ENCODE assay signal across 8 mouse cellular contexts in the genomic region with DNA sequence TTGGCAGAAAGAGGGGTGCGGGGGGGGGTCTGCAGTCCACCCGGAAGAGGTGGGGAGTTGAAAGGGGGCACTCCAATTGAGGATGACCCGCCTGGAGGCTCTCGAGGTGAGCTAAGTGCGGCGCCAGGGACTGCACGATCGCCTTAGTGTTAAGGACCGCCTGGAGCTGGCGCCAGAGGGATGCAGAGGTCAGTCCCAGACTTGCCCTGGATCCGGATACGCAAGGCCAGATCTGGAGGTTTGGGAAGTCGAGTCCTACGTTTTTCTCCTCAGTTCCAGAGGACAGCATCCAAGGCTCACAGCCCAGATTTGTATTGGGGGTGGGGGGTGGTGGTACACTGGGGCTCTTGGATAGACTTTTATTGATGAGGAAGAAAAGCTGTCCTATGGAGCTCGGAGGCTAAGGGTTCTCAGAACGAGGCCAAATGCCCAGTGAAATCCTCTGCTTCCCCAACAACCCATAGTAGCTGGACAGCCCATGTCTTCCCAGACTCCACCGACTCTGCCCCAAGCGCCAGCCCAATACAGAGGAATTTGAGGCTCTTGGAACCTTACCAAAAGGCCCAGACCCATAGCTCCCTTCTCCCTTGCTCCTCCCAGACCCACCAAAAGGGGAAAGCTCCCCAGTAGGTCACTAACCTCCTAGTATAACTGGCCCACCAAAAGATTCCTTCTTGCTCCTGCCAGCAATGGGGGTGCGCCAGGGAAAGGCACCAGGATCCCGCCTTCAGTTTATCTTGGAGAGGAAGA. TPM values are rescaled to one million over a fixed set of nuclear protein-coding genes. Genes with fewer than 3 reads are reported as not detected.
DNase-seq lines count a peak whose midpoint lies in the region; ATAC-seq and TF ChIP-seq lines count a peak whose summit lies in the region.

No protein-coding gene starts in this region.

- no peaks in the 10 kb centered on the region for H3K36me3 ChIP-seq in heart, embryonic 11.5 days (ENCODE audit: control insufficient read depth, insufficient read depth, low read length)
- no peaks in the 10 kb centered on the region for H3K36me3 ChIP-seq in heart, adult 2 months (ENCODE audit: control insufficient read depth, insufficient read depth, low read length)
- H3K36me3 ChIP-seq in forebrain, postnatal 0 days (ENCODE audit: insufficient read depth), result no peaks in the 10 kb centered on the region
- no peaks in the 10 kb centered on the region for H3K36me3 ChIP-seq in midbrain, embryonic 12.5 days

- H3K79me2 ChIP-seq in heart, adult 2 months (replicated peaks; ENCODE audit: control insufficient read depth, insufficient read depth, low read length), result no peaks in the 10 kb centered on the region

- H3K4me1 ChIP-seq in heart, embryonic 11.5 days (ENCODE audit: control insufficient read depth, insufficient read depth, low read length), result peaks cover 10% of the 10 kb centered on the region
- H3K4me1 ChIP-seq in heart, adult 2 months (ENCODE audit: control insufficient read depth, insufficient read depth, low read length), result peaks cover 2% of the 10 kb centered on the region
- no peaks in the 10 kb centered on the region for H3K4me1 ChIP-seq in forebrain, postnatal 0 days (ENCODE audit: insufficient read depth)
- peaks cover 59% of the 10 kb centered on the region for H3K4me1 ChIP-seq in midbrain, embryonic 12.5 days
- H3K4me1 ChIP-seq in cerebellum, adult 2 months (ENCODE audit: control insufficient read depth, insufficient read depth, low read length), result no peaks in the 10 kb centered on the region

- H3K4me2 ChIP-seq in heart, embryonic 11.5 days, result peak overlapping the region; percentile 63
- H3K4me2 ChIP-seq in forebrain, postnatal 0 days (ENCODE audit: low read depth), result peak overlapping the region; percentile 41
- H3K4me2 ChIP-seq in midbrain, embryonic 12.5 days (replicated peaks), result peak overlapping the region; percentile 50

- H3K27ac ChIP-seq in heart, embryonic 11.5 days (ENCODE audit: low read depth, low read length), result no peak overlapping the region
- no peak overlapping the region for H3K27ac ChIP-seq in heart, adult 2 months
- peak overlapping the region; percentile 62; the same call in 1 of the 2 replicates for H3K27ac ChIP-seq in forebrain, postnatal 0 days (ENCODE audit: low read depth, low read length)
- peak overlapping the region; percentile 88 for H3K27ac ChIP-seq in midbrain, embryonic 12.5 days (replicated peaks)
- H3K27ac ChIP-seq in cerebellum, adult 2 months (ENCODE audit: insufficient read depth, low read length), result no peak overlapping the region

- DNase-seq in heart, adult 2 months, result no peak
- peak; percentile 38 for DNase-seq in ES-CJ7 (ENCODE audit: low read depth, low spot score)
- DNase-seq in forebrain, postnatal 0 days, result no peak
- no peak for DNase-seq in cerebellum, adult 2 months
- DNase-seq in spleen, postnatal 10 days (ENCODE audit: low spot score in 2 of 2), result no peak
- no peak for DNase-seq in spleen, postnatal 36 days (ENCODE audit: low spot score in 2 of 2)

- no peak for TF ChIP-seq EP300 in heart, adult 2 months (IDR thresholded peaks at IDR 0.05; ENCODE audit: insufficient read depth, low read depth, low read length)

- no peak for TF ChIP-seq POLR2A in heart, adult 2 months (IDR thresholded peaks at IDR 0.05; ENCODE audit: insufficient read depth, low read depth, low read length)
- no peak for TF ChIP-seq POLR2A in cerebellum, adult 2 months (IDR thresholded peaks at IDR 0.05; ENCODE audit: borderline replicate concordance, insufficient read depth, low read length)

- TF ChIP-seq CTCF in heart, adult 2 months (IDR thresholded peaks at IDR 0.05), result no peak
- TF ChIP-seq CTCF in forebrain, postnatal 0 days (IDR thresholded peaks at IDR 0.05; ENCODE audit: low read depth), result no peak
- TF ChIP-seq CTCF in cerebellum, adult 2 months (IDR thresholded peaks at IDR 0.05; ENCODE audit: borderline replicate concordance, insufficient read depth, low read depth, low read length), result no peak

- peaks cover 82% of the 10 kb centered on the region for H3K27me3 ChIP-seq in heart, embryonic 11.5 days (ENCODE audit: control insufficient read depth, insufficient read depth, low read length)
- peaks cover 40% of the 10 kb centered on the region for H3K27me3 ChIP-seq in heart, adult 2 months (ENCODE audit: control insufficient read depth, insufficient read depth, low read length)
- peaks cover 67% of the 10 kb centered on the region for H3K27me3 ChIP-seq in forebrain, postnatal 0 days (ENCODE audit: insufficient read depth, low read length)
- H3K27me3 ChIP-seq in midbrain, embryonic 12.5 days, result peaks cover 82% of the 10 kb centered on the region
- H3K27me3 ChIP-seq in cerebellum, adult 2 months (ENCODE audit: control insufficient read depth, insufficient read depth, low read length), result peaks cover 13% of the 10 kb centered on the region; the same call in 1 of the 2 replicates

- H3K9me3 ChIP-seq in heart, embryonic 11.5 days (replicated peaks; ENCODE audit: control insufficient read depth, low read length), result no peaks in the 10 kb centered on the region
- no peaks in the 10 kb centered on the region for H3K9me3 ChIP-seq in forebrain, postnatal 0 days (ENCODE audit: low read length)
- no peaks in the 10 kb centered on the region for H3K9me3 ChIP-seq in midbrain, embryonic 12.5 days

- WGBS in heart, embryonic 11.5 days (ENCODE audit: insufficient replicate concordance), result 2% methylated on average over 20 of the region's 20 CpGs
- WGBS in heart, adult 2 months, result 8% methylated on average over 20 of the region's 20 CpGs
- WGBS in forebrain, postnatal 0 days, result 8% methylated on average over 20 of the region's 20 CpGs
- under 1% methylated on average over 20 of the region's 20 CpGs for WGBS in midbrain, embryonic 12.5 days
- WGBS in cerebellum, adult 2 months, result 3% methylated on average over 20 of the region's 20 CpGs

- H3K4me3 ChIP-seq in heart, embryonic 11.5 days (ENCODE audit: low read depth, low read length), result peak overlapping the region; percentile 37
- H3K4me3 ChIP-seq in heart, adult 2 months, result no peak overlapping the region; the same call in 1 of the 2 replicates
- H3K4me3 ChIP-seq in forebrain, postnatal 0 days (ENCODE audit: low read depth, low read length), result peak overlapping the region; percentile 21; the same call in 1 of the 2 replicates
- H3K4me3 ChIP-seq in midbrain, embryonic 12.5 days, result peak overlapping the region; percentile 33
- no peak overlapping the region for H3K4me3 ChIP-seq in cerebellum, adult 2 months (replicated peaks; ENCODE audit: insufficient read depth, low read depth, low read length)

- H3K9ac ChIP-seq in heart, embryonic 11.5 days (ENCODE audit: low read depth, low read length), result no peak overlapping the region
- no peak overlapping the region for H3K9ac ChIP-seq in heart, adult 2 months (ENCODE audit: low read depth, low read length)
- no peak overlapping the region for H3K9ac ChIP-seq in forebrain, postnatal 0 days
- peak overlapping the region; percentile 43 for H3K9ac ChIP-seq in midbrain, embryonic 12.5 days (replicated peaks)

- intact Hi-C loops in heart, adult 2 months (cut with DNase I), result loop anchor here (10.0 kb wide), 1 partner anchor 349 kb away; no protein-coding TSS in a partner anchor

- ATAC-seq in heart, embryonic 11.5 days (replicated peaks; ENCODE audit: insufficient number of reproducible peaks, low FRiP score, low TSS enrichment), result 0 out of 2 replicates have a peak, but pooled peaks have one; percentile 46
- ATAC-seq in forebrain, postnatal 0 days, result peak; percentile 8; the same call in 1 of the 2 replicates
- peak; percentile 20 for ATAC-seq in midbrain, embryonic 12.5 days (ENCODE audit: low FRiP score, low read depth)

RNA-seq across cellular contexts. Expression of a gene that starts 20.2 kb away (rescaled TPM):
- polyA plus RNA-seq in heart, embryonic 11.5 days (2014; fragmentation: Nextera tagmentation; extraction: Ambion mirVana), result 20.9 and 22.1 TPM in 2 replicates
- 100 to 1,000 TPM in 1 of 2 experiments, 10 to 100 TPM in 1; 97.9 to 124 TPM for total RNA-seq in heart, adult 2 months (2021)
- polyA plus RNA-seq in heart, adult 2 months (2012; rRNA removed), result 16.2 and 29.1 TPM in 2 replicates
- total RNA-seq in forebrain, postnatal 0 days (2014; rRNA removed), result 14.5 and 18.2 TPM in 2 replicates
- polyA plus RNA-seq in forebrain, postnatal 0 days (2015; fragmentation: Nextera tagmentation; extraction: Ambion mirVana), result 17.0 and 18.1 TPM in 2 replicates
- polyA plus RNA-seq in midbrain, embryonic 12.5 days (2016; fragmentation: Nextera tagmentation; extraction: Ambion mirVana), result 33.3 and 39.7 TPM in 2 replicates
- polyA plus RNA-seq in cerebellum, adult 2 months (2012; rRNA removed), result 20.0 and 20.6 TPM in 2 replicates

Comparison
In these comparisons a context has a peak if more than half of its experiments do, and no peak if none do; other contexts are left out.
1. H3K4me3 ChIP-seq: peak in heart, embryonic 11.5 days (single experiment), forebrain, postnatal 0 days (single experiment) and midbrain, embryonic 12.5 days (single experiment); none in heart, adult 2 months (single experiment) and cerebellum, adult 2 months (single experiment).
2. H3K27ac ChIP-seq: peak in forebrain, postnatal 0 days (single experiment) and midbrain, embryonic 12.5 days (single experiment); none in heart, embryonic 11.5 days (single experiment), heart, adult 2 months (single experiment) and cerebellum, adult 2 months (single experiment).
3. Peak in every context shown above with its lines, with median percentiles within 50 percentile points of each other: ATAC-seq and H3K4me2 ChIP-seq.